Mouse (Mus musculus): ENCODE results near the gene Tyrp1.

GRCm38 (mm10) chr4:80886631-80887030 lies 52.7 kb downstream of the Tyrp1 start:
- TF ChIP-seq CTCF (IDR thresholded peaks at IDR 0.05; ENCODE audit: control insufficient read depth, insufficient read depth, insufficient replicate concordance, low read depth, low read length), result no peak
- TF ChIP-seq POLR2A (IDR thresholded peaks at IDR 0.05; ENCODE audit: control insufficient read depth, low read depth, low read length), result no peak
